Mouse (Mus musculus): Measurements from ENCODE around the gene Cdh16. TPM values are rescaled to one million over a fixed set of nuclear protein-coding genes. Genes with fewer than 3 reads are reported as not detected.

Cdh16 gene
- polyA plus RNA-seq, 1 experiment from 2014 or later, result 32.2 TPM

DNA sequence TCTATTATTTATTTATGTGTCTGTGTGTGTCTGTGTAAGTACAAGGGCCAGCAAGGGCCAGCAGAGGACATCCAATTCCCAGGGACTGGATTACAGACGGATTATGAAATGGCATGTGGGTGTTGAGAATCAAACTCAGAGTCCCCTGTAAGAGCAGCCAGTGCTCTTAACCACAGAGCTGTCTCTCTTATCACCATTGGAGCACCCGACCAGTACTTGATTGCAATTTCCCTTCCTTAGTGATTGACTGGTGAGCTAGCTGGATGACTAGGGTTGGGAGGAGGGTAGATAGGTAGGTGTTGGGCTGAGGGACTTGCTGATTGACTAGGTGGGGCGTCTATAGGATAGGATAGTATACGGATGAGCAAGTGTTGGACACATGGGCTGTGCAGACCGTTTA, 3.4 kb downstream of the Cdh16 start:
- Histone ChIP-seq H3K4me1 (ENCODE audit: insufficient read depth) (no peaks in the 10 kb centered on the region), H3K9ac (no peak overlapping the region), H3K4me2 (no peak overlapping the region), H3K27ac (ENCODE audit: low read depth) (no peak overlapping the region), H3K27me3 (ENCODE audit: insufficient read depth, low read length) (no peaks in the 10 kb centered on the region), H3K4me3 (ENCODE audit: low read depth, low read length) (no peak overlapping the region), H3K36me3 (ENCODE audit: insufficient read depth) (no peaks in the 10 kb centered on the region), H3K9me3 (ENCODE audit: low read depth, low read length) (no peaks in the 10 kb centered on the region)
- WGBS, result 67% methylated on average over 5 of the region's 5 CpGs
- DNase-seq, result no peak
- ATAC-seq (ENCODE audit: insufficient read depth), result no peak
- TF ChIP-seq CTCF (IDR thresholded peaks at IDR 0.05; ENCODE audit: low read depth), result no peak

GRCm38 (mm10) chr8:104613119-104613518, 11.1 kb downstream of the Cdh16 start:
- Histone ChIP-seq H3K4me2 (no peak overlapping the region), H3K36me3 (ENCODE audit: insufficient read depth) (no peaks in the 10 kb centered on the region), H3K9ac (no peak overlapping the region), H3K4me1 (ENCODE audit: insufficient read depth) (peaks cover 17% of the 10 kb centered on the region), H3K27ac (ENCODE audit: low read depth) (no peak overlapping the region), H3K9me3 (ENCODE audit: low read depth, low read length) (no peaks in the 10 kb centered on the region), H3K4me3 (ENCODE audit: low read depth, low read length) (no peak overlapping the region), H3K27me3 (ENCODE audit: insufficient read depth, low read length) (no peaks in the 10 kb centered on the region)
- ATAC-seq (ENCODE audit: insufficient read depth) (no peak), DNase-seq (no peak)
- no peak for TF ChIP-seq CTCF (IDR thresholded peaks at IDR 0.05; ENCODE audit: low read depth)
- 53% methylated on average over 4 of the region's 4 CpGs for WGBS

DNA sequence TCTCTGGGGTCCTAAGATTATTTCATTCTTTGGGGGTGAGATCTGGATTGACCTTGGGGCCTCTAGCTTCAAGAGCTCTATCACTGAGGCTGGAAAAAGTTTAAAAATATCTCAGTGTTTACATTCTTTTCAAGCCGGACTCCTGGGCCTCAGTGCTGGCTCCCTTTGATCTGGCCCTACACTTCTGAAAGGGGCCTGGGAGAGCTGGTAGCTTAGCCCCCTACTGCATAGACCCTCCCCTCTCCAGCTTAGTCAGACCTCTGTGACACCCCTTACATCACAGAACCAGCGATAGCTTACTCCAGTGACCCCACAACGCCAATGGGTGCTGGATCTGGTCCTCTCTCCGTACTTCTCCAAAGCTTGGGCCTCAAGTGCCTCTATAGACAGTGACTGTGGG, 12.6 kb downstream of the Cdh16 start:
- no peaks in the 10 kb centered on the region for H3K9me3 ChIP-seq (ENCODE audit: low read depth, low read length)
- H3K4me1 ChIP-seq (ENCODE audit: insufficient read depth), result peaks cover 17% of the 10 kb centered on the region
- no peak overlapping the region for H3K9ac ChIP-seq
- no peaks in the 10 kb centered on the region for H3K27me3 ChIP-seq (ENCODE audit: insufficient read depth, low read length)
- no peaks in the 10 kb centered on the region for H3K36me3 ChIP-seq (ENCODE audit: insufficient read depth)
- no peak overlapping the region for H3K4me3 ChIP-seq (ENCODE audit: low read depth, low read length)
- H3K4me2 ChIP-seq, result no peak overlapping the region
- DNase-seq, result peak; percentile 65
- WGBS, result 10% methylated on average over 4 of the region's 4 CpGs
- peak; percentile 85 for ATAC-seq (ENCODE audit: insufficient read depth)
- peak overlapping the region; percentile 67 for H3K27ac ChIP-seq (ENCODE audit: low read depth)
- TF ChIP-seq CTCF (IDR thresholded peaks at IDR 0.05; ENCODE audit: low read depth), result no peak

- no peak overlapping the region; the same call in 1 of the 2 replicates for H3K27ac ChIP-seq (ENCODE audit: low read depth)
- ATAC-seq (ENCODE audit: insufficient read depth), result peak; percentile 36; the same call in 1 of the 2 replicates
- no peak overlapping the region for H3K4me3 ChIP-seq (ENCODE audit: low read depth, low read length)
- peaks cover 17% of the 10 kb centered on the region for H3K4me1 ChIP-seq (ENCODE audit: insufficient read depth)
- DNase-seq, result peak; percentile 26
- H3K9ac ChIP-seq, result no peak overlapping the region
- no peaks in the 10 kb centered on the region for H3K27me3 ChIP-seq (ENCODE audit: insufficient read depth, low read length)
- no peaks in the 10 kb centered on the region for H3K36me3 ChIP-seq (ENCODE audit: insufficient read depth)
- TF ChIP-seq CTCF (IDR thresholded peaks at IDR 0.05; ENCODE audit: low read depth), result no peak
- no peaks in the 10 kb centered on the region for H3K9me3 ChIP-seq (ENCODE audit: low read depth, low read length)
- H3K4me2 ChIP-seq, result no peak overlapping the region
- WGBS, result 52% methylated on average over 12 of the region's 12 CpGs
Observed at GRCm38 (mm10) chr8:104610185-104610766, 13.9 kb downstream of the Cdh16 start.

DNA sequence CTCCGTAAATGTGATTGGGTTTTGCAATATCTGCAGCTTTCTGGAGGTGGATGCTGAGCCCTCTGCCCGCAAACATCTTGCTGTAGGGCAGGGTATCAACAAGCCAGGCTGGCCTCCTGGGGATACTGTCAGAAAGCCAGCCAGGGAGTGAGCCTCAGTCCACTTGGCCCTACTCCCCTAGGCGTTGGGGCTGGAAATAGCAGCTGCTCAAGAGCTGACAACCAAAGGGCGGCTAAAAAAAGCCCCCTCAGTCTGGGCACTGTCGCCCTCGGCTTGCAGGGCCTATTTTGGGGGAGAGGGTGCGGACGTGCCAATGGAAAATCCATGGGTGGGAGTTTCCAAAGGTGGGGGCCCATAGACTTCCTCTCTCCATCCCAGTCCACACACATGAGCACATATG, 15.0 kb downstream of the Cdh16 start:
- WGBS, result 57% methylated on average over 8 of the region's 8 CpGs

GRCm38 (mm10) chr8:104607944-104608343, 16.3 kb downstream of the Cdh16 start:
- ATAC-seq (ENCODE audit: insufficient read depth) (no peak), DNase-seq (no peak)
- H3K9ac ChIP-seq, result no peak overlapping the region
- H3K4me3 ChIP-seq (ENCODE audit: low read depth, low read length), result no peak overlapping the region
- H3K27me3 ChIP-seq (ENCODE audit: insufficient read depth, low read length), result no peaks in the 10 kb centered on the region
- TF ChIP-seq CTCF (IDR thresholded peaks at IDR 0.05; ENCODE audit: low read depth), result no peak
- 70% methylated on average over 2 of the region's 2 CpGs for WGBS
- H3K9me3 ChIP-seq (ENCODE audit: low read depth, low read length), result no peaks in the 10 kb centered on the region
- peaks cover 17% of the 10 kb centered on the region for H3K4me1 ChIP-seq (ENCODE audit: insufficient read depth)
- H3K4me2 ChIP-seq, result no peak overlapping the region
- H3K27ac ChIP-seq (ENCODE audit: low read depth), result no peak overlapping the region
- H3K36me3 ChIP-seq (ENCODE audit: insufficient read depth), result no peaks in the 10 kb centered on the region

More for the DNA sequence above, 15.0 kb downstream of the Cdh16 start:
- no peak for TF ChIP-seq CTCF (IDR thresholded peaks at IDR 0.05; ENCODE audit: low read depth)
- Histone ChIP-seq H3K4me3 (ENCODE audit: low read depth, low read length) (no peak overlapping the region), H3K9ac (no peak overlapping the region), H3K4me2 (no peak overlapping the region), H3K27me3 (ENCODE audit: insufficient read depth, low read length) (no peaks in the 10 kb centered on the region), H3K36me3 (ENCODE audit: insufficient read depth) (no peaks in the 10 kb centered on the region), H3K4me1 (ENCODE audit: insufficient read depth) (peaks cover 17% of the 10 kb centered on the region), H3K27ac (ENCODE audit: low read depth) (no peak overlapping the region), H3K9me3 (ENCODE audit: low read depth, low read length) (no peaks in the 10 kb centered on the region)
- DNase-seq, result no peak
- ATAC-seq (ENCODE audit: insufficient read depth), result no peak

DNA sequence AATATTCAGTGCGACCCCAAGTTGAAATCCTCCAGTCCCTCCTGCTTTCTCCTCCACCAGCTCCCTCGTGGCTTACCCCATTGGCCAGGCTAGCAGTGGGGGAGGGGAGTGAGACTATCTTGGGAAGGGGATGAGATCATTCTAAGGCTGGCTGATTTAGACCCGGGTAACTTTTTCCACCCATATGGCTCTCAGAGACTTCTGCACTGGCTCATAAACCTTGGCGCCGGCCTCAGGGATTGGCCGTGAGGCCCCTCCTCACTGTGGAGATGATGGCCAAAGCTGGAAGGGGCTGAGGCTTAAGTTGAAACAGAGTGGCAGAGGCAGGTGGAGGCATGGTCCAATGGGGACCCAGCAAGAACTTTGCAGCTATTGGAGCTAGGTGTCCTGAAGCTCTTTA, 17.9 kb downstream of the Cdh16 start:
- Histone ChIP-seq H3K4me3 (ENCODE audit: low read depth, low read length) (no peak overlapping the region), H3K36me3 (ENCODE audit: insufficient read depth) (no peaks in the 10 kb centered on the region), H3K9me3 (ENCODE audit: low read depth, low read length) (no peaks in the 10 kb centered on the region), H3K27me3 (ENCODE audit: insufficient read depth, low read length) (no peaks in the 10 kb centered on the region), H3K27ac (ENCODE audit: low read depth) (no peak overlapping the region), H3K9ac (no peak overlapping the region), H3K4me1 (ENCODE audit: insufficient read depth) (peaks cover 12% of the 10 kb centered on the region), H3K4me2 (no peak overlapping the region)
- no peak for TF ChIP-seq CTCF (IDR thresholded peaks at IDR 0.05; ENCODE audit: low read depth)
- WGBS, result 36% methylated on average over 6 of the region's 6 CpGs
- DNase-seq, result no peak
- ATAC-seq (ENCODE audit: insufficient read depth), result no peak
